Mouse (Mus musculus): ENCODE data around the gene Chst15. TPM values are rescaled to one million over a fixed set of nuclear protein-coding genes. Genes with fewer than 3 reads are reported as not detected.

Gene Chst15
- total RNA-seq, 2 experiments from 2014 or later: 33.0 to 34.1 TPM

DNA sequence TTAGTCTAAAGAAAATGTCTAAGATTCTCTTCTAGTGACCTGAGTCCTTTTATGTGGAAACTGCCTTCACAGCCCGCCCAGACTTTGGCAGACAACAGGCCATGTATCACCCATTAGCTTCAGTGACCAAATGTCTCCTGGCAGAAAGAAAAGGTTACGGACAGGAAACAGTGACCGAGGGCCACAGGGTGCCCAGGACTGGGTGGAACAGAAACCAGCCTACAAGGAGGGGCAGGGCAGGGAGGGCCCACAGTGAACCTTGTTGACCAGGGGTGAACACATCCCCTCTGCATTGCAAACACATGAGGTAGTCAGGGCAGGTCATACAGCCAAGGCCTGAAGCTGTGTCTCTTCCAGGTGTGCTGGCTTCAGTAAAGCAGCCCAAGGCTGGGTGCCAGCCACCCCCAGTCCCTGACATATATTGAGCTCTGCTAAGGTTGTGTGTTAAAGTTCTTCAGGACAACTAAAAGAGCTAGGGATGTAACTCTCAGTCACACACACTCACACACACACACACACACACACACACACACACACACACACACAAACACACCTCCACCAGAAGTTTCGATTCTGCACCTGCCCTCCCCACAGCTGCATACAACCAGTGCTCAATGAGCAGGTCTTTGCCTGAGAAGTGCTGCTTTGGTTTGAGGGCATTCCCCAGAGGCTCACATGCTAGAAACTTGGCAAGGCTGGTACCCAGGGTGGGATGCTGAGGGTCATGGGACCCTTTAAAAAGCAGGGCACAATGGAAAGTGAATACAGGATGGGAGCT is 49.1 kb downstream of the Chst15 start:
- no peak for DNase-seq (ENCODE audit: low spot score in 2 of 2)

DNA sequence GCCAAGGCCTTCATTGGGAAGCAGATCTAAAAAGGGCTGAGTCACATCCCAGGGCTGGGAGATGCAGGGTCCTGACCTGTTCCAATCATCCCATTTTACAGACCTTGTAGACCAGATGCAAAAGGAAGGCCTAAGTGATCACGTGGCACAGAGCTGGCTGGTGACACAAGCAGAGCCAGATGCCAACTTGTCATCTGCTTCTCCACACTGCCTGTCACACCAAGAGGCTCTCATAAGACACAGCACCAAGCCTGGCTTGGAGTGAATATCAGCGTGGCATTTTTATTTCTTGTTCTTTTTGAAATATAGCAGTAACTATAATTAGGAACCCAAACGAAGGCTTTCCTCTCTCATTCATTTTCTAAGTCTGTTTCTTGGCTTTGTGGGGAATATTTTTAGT is 52.3 kb downstream of the Chst15 start:
- no peak for DNase-seq (ENCODE audit: low spot score in 2 of 2)

DNA sequence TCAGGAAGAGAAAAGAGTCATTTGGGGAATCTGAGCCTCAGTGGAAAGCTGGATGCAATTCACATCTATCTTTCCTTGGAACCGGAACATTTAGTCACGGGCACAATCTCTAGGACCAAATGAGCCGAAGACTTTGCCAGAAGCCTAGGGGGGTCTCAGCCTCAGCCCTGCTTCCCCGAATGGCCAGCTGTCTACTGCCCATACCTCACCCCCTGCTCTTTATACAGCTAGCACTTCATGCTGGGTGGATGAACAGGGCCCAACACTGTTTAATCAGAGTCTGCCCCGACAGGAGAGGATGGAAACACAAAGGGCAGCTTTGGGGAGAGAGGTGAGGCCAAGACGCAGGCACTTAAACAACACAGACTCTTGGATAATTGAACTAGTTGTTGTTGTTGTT is 53.8 kb downstream of the Chst15 start:
- DNase-seq (ENCODE audit: low spot score in 2 of 2): no peak

DNA sequence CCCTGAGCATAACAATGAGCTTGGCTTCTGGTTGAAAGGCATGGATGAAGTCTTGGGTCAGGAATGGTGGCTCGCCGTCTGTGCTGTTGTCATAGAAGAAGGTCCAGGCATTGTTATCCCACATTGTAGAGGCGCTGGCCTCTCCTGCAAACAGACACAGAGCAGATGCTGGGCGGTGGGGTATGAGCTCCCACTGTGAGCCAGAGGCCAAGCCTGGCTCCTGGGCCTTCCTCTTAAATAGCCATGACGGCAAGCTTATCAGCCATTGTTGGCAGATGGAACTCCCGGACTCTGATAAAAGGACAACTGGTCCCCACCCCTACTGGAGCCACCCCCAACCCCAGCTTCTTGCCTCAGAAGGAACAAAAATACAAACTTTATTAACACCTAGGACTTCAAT is 54.3 kb downstream of the Chst15 start:
- no peak for DNase-seq (ENCODE audit: low spot score in 2 of 2)

DNA sequence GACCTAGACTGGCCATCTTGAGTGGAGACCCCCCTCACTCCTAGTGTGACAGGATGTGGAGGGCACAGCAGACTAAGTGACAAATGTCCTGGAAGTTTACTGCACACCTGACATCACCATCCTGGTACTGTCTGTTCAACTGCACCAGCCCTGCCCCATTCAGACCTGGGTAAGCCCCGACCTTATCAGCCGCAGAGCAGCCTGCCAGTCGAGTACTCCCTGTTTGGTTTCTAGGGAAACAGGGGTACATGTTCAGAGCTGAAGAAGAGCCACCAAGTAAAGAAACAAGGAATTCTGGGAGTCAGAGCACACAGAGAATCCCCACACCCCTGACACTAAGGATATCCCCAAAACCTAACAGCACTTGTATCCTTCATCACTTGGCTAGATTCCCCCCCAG is 55.1 kb downstream of the Chst15 start:
- no peak for DNase-seq (ENCODE audit: low spot score in 2 of 2)

DNA sequence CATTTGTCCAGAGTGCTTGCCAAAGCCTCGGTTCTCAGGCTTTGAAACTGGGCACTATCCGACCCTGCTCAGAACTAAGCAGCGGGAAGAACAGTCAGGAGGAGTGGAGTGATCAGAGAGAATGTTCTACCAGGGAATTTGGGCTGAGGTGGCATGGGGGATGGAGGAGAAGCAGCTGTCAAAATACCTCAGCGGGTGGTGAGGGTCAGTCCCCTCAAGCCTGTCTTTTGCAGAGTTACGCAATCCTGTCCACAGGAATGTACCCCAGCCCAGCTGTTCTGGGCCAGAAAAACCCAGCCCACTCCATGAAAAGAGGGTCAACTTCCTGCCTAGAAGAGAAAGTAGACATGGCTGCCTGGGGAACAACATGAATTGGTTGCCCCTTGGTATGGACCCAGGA is 56.4 kb downstream of the Chst15 start:
- no peak for DNase-seq (ENCODE audit: low spot score in 2 of 2)

DNA sequence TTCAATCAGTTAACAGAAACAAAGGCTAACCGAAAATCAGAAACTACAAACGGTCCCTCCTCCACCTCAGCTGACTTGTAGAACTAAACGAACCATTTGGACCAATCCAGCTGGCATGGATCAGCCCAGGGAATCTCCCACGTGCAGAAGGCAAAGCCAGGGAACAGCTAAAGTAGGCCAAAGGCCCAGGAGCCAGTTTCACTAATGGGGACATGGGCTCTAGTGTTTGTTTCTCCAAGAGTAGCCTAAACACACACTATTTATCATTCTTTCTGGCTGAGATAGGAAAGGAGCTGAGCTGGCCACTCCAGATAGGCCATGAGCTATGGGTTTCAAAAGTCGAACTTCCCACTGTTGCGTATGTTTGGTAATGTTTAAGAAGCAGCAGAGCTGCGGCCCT is 58.2 kb downstream of the Chst15 start:
- DNase-seq (ENCODE audit: low spot score in 2 of 2): peak in 1 of 2 experiments; percentile 31

DNA sequence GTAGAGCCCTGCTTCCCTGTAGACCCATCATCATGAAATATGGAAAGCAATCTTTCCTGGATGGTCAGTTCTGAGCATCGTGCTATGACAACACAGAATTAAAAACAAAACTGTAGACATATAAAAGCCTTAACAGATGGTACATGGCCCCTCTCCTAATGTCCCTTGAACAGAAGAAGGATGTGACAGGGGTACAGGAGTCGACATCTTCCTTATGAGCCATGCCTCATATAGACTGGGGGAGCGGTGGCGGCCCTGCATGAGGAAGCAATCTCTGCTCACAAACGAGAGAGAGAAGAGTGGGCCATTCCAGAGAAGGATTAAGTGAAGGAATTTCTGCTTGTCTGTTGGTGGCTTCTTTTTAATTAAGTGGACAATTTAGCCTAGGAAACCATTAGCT is 58.8 kb downstream of the Chst15 start:
- DNase-seq (ENCODE audit: low spot score in 2 of 2): no peak

DNA sequence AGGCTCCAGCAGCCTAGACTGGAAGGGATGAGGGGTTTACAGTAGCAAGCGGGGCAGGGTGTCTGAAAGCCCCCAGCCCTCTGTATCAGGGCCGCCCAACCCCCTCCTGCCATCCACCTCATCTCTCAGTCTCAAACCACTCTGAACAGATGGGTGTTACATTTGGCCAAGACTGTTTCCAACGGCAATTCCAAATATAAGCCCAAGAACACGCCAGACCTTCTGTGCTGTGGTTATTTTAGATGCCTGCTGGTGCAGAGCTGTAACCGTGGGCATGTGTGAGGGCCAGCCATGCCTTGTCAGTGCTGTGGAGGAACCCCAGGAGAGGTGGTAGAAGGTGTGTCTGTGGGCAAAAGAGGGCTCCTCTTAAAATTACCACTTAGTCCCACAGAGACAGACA is 63.5 kb downstream of the Chst15 start:
- DNase-seq (ENCODE audit: low spot score in 2 of 2): peak; percentile 43 to 54

DNA sequence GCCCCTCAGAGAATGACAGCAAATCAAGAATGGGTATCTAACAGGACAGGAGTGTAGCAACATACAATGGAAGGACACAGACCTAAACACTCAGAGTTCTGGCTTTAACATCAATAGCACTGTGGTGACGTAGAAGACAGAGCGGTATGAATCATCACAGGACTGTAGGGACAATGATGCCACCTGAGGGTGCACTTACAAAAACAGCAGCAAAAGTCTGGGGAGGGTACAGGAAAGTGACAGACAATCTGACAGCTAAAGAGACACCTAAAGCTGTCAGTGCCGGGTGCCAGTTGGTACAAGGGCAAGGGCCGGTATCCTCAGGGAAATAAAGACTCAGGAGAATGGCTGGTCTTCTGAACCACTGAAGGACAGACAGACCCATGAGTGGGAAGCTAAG is 64.0 kb downstream of the Chst15 start:
- no peak for DNase-seq (ENCODE audit: low spot score in 2 of 2)

DNA sequence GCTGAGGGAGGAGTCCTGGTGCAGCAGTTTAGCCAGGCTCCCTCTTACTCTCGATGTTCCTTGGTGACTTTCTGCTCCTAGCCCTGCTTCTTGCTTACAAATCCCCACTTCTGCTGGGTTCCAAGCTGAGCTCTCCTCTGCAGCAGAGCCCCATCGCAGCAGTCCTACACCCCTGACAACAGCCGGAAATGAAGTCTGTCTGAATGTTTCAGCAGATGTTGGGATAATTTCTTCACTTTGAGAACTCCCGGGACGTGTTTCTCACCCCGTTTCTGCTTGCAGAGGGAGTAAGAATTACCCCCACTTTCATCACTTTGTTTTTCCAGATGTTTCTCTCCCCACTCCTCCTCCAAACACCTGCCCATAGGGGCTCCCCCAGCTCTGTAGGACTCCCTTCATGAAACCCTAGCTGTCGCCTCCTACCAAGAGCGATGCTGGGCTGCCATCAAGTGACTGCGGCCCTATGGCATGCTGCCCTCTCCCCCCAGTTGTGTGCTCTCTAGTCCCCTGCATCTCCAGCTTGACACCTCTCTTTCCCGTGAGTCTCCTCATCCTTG is 67.4 kb downstream of the Chst15 start:
- no peak for DNase-seq (ENCODE audit: low spot score in 2 of 2)

DNA sequence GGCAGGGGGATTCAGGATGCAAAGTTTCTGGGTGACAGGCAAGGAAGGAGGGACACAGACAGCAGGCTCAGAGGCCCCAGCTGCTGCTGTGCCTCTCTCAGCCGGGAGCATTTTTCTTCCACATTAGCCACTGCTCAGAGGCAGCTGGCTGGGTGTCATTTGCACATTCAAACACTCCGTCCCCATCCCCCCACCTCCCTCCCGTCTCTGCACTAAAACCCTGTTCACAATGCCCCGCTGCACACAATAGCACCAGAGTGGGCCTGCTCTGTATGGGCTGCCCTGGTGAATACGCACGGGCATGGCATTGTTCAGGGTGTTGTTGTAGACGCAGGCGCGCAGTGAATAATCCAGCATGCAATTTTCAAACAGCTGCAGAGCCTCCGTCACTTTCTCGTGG is 69.5 kb downstream of the Chst15 start:
- peak; percentile 27 to 42 for DNase-seq (ENCODE audit: low spot score in 2 of 2)

DNA sequence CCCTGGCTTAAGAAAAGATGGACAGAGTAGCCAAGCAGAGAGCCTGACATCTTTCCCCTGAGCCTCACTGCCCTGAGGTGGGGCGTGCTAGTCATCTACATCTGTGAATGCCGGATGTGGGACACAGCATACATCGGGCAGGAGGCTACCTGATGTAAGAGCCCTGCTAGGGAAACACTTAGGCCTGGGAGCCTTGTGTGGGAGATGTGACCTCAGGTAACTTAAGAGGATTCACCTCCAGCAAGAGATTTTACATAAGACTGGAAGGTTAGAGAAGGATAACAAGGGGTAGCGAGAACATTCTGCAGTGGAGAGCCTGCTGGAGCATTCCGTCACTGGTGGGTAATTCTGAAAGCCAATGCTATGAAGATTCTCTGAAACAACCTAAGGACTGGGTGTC is 69.9 kb downstream of the Chst15 start:
- no peak for DNase-seq (ENCODE audit: low spot score in 2 of 2)

DNA sequence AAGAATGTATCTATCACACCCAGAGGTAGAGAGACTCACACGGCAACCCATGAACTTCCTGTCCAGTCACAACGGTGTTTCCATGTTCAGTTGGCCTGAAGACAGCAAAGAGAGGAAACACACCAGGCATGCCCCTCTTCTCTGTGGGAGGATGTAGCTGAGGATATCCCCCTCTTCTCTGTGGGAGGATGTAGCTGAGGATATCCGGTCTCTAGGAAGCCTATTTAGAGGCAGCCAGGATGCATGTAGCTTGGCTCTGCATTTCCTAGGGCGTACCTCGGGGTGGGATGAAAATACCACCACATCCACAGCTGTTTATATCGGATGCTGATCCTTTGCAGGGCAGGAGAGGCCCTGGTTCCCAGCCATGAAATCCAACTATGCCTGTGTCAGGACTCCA is 71.3 kb downstream of the Chst15 start:
- no peak for DNase-seq (ENCODE audit: low spot score in 2 of 2)

DNA sequence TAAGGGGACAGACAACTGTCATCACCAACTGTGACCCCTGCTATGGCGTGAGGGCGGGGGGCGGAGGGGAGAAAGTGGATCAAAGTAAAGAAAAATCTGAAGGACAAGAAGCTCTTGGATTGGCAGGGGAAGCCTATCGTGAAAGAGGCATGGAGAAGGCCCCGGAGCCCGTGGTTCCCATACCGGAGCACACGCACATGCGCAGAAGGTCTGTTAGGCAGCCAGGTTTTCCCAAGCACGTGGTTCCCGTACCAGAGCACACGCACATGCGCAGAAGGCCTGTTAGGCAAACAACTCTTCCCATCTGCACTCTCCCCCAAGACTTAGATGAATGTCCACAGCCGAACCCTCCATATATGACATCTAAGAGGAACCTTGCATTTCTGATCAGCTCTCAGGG is 72.4 kb downstream of the Chst15 start:
- no peak for DNase-seq (ENCODE audit: low spot score in 2 of 2)

DNA sequence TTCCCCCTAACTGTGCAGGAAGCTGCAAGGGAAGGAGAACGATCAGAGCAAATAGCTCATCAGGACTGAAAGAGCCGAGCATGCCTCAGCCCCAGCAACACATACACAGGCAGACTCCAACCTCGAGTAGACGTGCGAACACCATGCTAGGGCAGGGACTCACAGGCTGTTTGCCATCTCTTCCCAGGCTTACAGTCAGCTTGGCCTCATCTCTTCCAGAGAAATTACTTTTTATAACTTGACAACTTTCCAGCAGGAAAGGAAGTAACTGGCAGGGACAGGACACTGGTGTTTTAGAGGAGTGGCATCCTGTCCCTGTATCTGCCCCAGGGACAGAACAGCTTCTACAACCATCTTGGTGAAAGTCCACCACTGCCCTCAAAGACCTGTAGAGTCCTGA is 73.8 kb downstream of the Chst15 start:
- no peak for DNase-seq (ENCODE audit: low spot score in 2 of 2)

DNA sequence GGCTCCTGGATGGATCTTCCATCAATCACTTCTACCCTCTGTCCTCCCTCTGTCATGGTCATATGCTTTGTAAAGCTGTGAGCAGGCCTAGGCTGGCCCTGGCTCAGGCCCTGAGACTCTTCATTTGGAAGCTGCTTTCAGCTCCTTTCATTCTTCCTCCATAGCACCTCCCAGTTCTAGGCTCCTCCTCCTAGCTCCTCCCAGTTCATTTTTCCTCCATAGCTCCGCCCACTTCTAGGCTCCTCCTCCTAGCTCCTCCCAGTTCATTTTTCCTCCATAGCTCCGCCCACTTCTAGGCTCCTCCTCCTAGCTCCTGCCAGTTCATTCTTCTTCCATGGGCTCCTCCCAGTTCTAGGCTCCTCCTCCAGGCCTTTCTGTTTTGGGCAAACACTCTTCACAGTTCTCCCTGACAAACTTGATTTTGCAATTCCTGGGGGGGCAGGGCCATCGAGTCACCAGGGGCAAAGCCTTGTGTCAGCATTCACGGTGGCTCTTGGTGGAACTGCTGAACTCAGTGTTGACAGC is 74.3 kb downstream of the Chst15 start:
- DNase-seq (ENCODE audit: low spot score in 2 of 2): no peak

DNA sequence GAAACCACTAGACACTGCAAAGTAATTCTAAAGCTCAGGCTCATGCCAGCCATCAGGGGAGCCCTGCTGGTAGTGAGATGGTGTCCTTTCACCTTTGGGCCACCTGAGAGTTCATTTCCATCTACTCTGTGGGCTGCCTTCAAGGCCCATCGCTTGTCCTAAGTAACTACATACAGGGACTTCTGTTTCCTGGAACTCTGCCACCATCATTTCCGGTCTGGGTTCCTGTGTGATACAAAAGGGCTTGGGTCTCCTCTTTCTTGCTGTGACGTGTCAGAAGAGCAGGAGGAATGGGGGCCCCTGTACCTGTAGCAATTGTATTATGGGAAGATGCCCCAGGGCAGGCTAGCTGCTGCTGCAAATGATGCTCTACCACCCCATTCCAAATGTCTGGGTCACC is 78.1 kb downstream of the Chst15 start:
- DNase-seq (ENCODE audit: low spot score in 2 of 2): no peak

DNA sequence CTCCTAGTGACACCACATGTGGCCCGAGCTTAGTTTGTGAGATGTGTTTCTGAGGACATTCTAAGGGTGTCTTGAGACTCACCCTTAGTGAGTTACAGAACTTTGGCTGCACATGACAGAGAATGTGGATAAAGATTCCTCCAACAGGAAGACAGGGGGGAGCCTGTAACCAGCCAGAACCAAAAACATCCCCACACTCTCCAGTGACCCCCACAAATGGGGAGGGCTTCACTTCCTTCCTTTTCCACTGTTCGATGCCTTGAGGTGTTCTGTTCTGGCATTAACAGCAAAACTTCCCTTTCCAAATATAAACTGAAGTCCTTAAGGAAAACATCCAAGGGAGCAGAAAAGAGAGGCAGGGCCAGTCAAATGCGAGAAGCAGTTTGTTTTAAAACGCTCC is 79.8 kb downstream of the Chst15 start:
- no peak for DNase-seq (ENCODE audit: low spot score in 2 of 2)

DNA sequence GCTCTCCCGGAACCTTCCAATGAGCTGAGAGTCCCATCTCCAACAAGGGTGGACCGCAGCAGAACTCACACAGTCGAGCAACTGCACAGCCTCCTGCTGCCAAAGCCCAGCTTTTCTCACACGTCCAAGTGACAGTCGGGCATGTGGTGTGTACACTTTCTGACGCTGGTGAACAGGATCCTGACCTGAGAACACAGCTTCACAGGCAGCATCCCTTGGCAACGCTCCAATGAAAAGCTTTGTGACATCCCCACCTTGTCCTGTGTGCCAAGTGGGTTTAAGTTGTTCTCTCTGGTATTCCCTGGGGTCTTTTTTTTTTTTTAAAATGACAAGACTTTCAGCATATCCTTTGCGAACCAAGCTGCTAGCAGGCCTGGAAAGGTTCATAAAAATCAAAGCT is 80.2 kb downstream of the Chst15 start:
- DNase-seq (ENCODE audit: low spot score in 2 of 2): no peak

DNA sequence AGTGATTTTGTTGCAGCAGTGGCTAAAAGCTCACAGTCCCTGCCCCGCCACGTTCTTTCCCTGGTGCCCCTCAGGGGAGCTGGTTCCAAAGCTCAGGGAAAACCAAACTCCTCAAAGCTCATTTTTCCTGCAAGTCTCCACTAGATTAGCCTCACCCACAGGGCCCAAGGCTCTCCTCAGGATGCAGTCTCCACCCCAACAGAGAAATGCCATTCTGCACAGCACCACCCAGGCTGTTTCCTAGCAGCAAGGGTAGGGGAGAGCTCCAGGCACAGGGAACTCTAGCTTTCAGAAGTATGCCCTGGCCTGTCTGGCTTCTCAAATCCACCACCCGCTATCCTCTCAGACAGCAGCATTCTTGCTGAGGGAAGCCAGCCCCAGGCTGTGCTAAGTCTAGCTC is 82.8 kb downstream of the Chst15 start:
- no peak for DNase-seq (ENCODE audit: low spot score in 2 of 2)

DNA sequence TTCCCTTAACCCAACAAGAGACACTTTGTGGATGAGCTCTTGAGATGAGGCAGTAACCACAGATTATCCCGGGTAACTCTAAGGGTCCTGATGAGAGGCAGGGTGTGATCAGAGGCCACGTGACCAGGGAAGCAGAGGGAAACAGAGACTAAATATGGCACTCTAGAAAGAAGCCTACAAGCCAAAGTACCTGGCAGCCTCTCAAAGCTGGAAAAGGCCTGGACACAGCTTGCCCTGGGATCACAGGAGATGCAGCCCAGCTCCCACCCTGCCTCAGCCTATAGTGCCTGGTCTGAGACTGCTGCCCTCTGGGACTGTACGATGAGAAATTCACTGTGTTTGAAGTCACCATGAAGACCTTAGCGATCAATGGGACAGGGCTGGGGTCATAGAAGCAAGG is 83.3 kb downstream of the Chst15 start:
- no peak for DNase-seq (ENCODE audit: low spot score in 2 of 2)

DNA sequence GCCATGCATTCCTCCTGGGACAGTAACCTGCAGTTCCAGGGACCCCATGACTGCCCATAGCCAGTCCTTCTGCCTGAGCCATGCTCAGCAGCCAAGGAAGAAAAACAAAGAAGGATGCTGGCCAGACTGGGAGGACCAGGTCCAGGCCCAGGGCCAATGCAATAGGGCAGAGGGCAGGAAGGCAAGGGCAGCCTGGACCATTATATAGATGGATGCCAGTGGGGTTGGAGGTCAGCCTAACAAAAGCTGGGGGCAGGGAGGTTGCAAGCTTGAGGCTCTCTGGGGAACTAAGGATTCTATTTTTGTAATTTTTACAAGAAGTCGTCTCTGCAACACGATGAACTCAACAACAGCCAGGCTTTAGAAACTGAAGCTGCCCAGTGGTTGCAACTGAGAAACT is 84.1 kb downstream of the Chst15 start:
- no peak for DNase-seq (ENCODE audit: low spot score in 2 of 2)

Data from layer of hippocampus, postnatal 10 days (tissue).